Mouse (Mus musculus): ENCODE results near the gene Arhgap15. TPM values are rescaled to one million over a fixed set of nuclear protein-coding genes. Genes with fewer than 3 reads are reported as not detected.

Arhgap15 gene
- polyA plus RNA-seq, 1 experiment: 1.7 TPM

DNA sequence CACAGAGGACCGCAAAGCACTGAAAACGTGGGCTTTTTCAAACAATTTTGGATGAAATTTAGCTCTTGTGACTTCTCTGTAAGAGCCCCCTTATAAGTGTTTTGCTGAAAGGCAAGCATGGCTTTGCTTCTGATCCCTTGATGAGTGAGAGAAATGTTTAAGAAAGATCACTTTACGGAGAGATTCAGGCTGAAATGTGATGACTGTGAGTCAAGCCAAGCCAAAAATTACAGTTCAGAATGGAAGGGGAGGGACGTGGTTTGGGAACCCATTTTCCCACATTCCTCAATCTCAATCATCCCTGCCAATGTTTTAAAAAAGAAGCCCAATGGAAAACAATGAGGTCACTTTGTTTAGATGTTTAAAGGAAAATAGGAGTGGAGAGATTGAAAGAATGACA lies 411.7 kb downstream of the Arhgap15 start:
- WGBS: 59% methylated on average over 4 of the region's 4 CpGs
- no peak for TF ChIP-seq CTCF (conservative IDR thresholded peaks at IDR 0.05; ENCODE audit: insufficient read depth, insufficient read length, low read depth, low read length)
- no peak for TF ChIP-seq POLR2A (IDR thresholded peaks at IDR 0.05; ENCODE audit: low read depth, low read length)
- H3K27me3 ChIP-seq (replicated peaks; ENCODE audit: control insufficient read depth, insufficient read depth, low read length): no peaks in the 10 kb centered on the region
- H3K27ac ChIP-seq (ENCODE audit: insufficient read depth, low read depth, low read length): no peak overlapping the region
- no peaks in the 10 kb centered on the region for H3K4me1 ChIP-seq (ENCODE audit: control insufficient read depth, insufficient read depth, low read length)
- no peak overlapping the region for H3K4me3 ChIP-seq (ENCODE audit: insufficient read depth, low read depth, low read length)
- no peaks in the 10 kb centered on the region for H3K36me3 ChIP-seq (ENCODE audit: control insufficient read depth, insufficient read depth, low read length)
- no peak for DNase-seq

DNA sequence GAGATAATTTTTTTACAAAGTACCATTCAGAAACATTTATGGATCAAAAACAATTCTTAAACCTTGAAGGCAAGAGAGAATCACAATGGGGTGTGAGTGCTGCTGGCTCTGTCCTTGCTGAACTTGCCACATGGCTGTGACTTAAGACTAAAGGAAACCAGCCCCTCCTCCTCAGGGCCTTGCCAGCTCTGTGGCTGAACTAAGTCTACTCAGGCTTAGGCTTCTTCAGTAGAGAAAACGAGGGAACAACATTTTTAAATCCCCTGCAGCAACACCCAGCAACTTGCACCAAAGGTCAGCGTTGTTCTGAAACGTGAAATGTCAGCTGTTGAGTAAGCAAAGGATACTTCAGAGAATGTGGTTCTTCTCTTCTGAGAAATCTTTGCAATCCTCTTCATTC lies 417.2 kb downstream of the Arhgap15 start:
- 44% methylated on average over 3 of the region's 3 CpGs for whole genome bisulfite sequencing
- Histone ChIP-seq H3K4me3 (ENCODE audit: insufficient read depth, low read depth, low read length) (no peak overlapping the region), H3K36me3 (ENCODE audit: control insufficient read depth, insufficient read depth, low read length) (no peaks in the 10 kb centered on the region), H3K27ac (ENCODE audit: insufficient read depth, low read depth, low read length) (no peak overlapping the region), H3K4me1 (ENCODE audit: control insufficient read depth, insufficient read depth, low read length) (no peaks in the 10 kb centered on the region), H3K27me3 (replicated peaks; ENCODE audit: control insufficient read depth, insufficient read depth, low read length) (no peaks in the 10 kb centered on the region)
- no peak for DNase-seq
- TF ChIP-seq POLR2A (IDR thresholded peaks at IDR 0.05; ENCODE audit: low read depth, low read length): no peak
- no peak for TF ChIP-seq CTCF (conservative IDR thresholded peaks at IDR 0.05; ENCODE audit: insufficient read depth, insufficient read length, low read depth, low read length)

DNA sequence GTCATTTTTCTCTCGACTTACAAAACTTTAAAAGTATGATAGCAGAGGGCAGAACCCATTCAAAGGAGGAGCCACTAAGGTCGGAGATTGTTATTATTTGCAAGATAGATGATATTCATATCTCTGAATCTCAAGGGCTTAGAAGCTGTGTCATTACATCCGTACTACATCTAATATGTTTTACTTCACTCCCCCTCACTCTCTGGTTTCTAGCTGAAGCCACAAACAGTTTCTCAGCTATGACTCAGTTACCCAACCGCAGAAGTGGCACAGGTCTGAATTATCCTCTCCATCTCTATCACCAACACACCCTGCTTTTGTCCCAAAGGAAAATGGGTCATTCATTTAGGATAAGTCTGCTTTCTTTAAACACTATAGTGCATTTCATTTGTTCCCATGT lies 418.1 kb downstream of the Arhgap15 start:
- no peak overlapping the region for H3K4me3 ChIP-seq (ENCODE audit: insufficient read depth, low read depth, low read length)
- no peak overlapping the region for H3K27ac ChIP-seq (ENCODE audit: insufficient read depth, low read depth, low read length)
- no peak for DNase-seq
- whole genome bisulfite sequencing: 85% methylated on average over 4 of the region's 4 CpGs
- H3K4me1 ChIP-seq (ENCODE audit: control insufficient read depth, insufficient read depth, low read length): no peaks in the 10 kb centered on the region
- H3K27me3 ChIP-seq (replicated peaks; ENCODE audit: control insufficient read depth, insufficient read depth, low read length): no peaks in the 10 kb centered on the region
- no peaks in the 10 kb centered on the region for H3K36me3 ChIP-seq (ENCODE audit: control insufficient read depth, insufficient read depth, low read length)
- TF ChIP-seq CTCF (conservative IDR thresholded peaks at IDR 0.05; ENCODE audit: insufficient read depth, insufficient read length, low read depth, low read length) (no peak), POLR2A (IDR thresholded peaks at IDR 0.05; ENCODE audit: low read depth, low read length) (no peak)

DNA sequence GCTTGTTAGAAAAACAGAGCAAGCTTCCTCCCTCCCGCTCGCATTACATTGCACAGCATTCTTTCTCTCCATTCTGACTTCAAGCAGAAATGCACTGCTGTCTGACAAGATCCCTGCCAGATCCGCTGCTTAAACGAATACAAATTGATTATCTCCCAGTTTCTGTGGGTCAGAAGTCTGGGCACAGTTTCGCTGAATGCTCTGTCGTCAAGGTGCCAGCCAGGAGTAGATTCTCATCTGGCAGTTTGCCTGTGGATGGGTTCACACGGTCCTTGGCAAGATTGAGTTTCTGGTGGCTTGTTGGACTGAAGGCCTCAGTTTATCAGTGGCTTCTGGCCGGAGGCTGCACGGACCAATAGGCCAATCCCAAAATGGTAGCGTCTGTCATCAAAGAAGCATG lies 435.9 kb downstream of the Arhgap15 start:
- Histone ChIP-seq H3K36me3 (ENCODE audit: control insufficient read depth, insufficient read depth, low read length) (no peaks in the 10 kb centered on the region), H3K4me3 (ENCODE audit: insufficient read depth, low read depth, low read length) (no peak overlapping the region), H3K4me1 (ENCODE audit: control insufficient read depth, insufficient read depth, low read length) (no peaks in the 10 kb centered on the region), H3K27me3 (replicated peaks; ENCODE audit: control insufficient read depth, insufficient read depth, low read length) (no peaks in the 10 kb centered on the region), H3K27ac (ENCODE audit: insufficient read depth, low read depth, low read length) (no peak overlapping the region)
- 75% methylated on average over 10 of the region's 10 CpGs for WGBS
- TF ChIP-seq CTCF (conservative IDR thresholded peaks at IDR 0.05; ENCODE audit: insufficient read depth, insufficient read length, low read depth, low read length) (no peak), POLR2A (IDR thresholded peaks at IDR 0.05; ENCODE audit: low read depth, low read length) (no peak)
- DNase-seq: no peak

DNA sequence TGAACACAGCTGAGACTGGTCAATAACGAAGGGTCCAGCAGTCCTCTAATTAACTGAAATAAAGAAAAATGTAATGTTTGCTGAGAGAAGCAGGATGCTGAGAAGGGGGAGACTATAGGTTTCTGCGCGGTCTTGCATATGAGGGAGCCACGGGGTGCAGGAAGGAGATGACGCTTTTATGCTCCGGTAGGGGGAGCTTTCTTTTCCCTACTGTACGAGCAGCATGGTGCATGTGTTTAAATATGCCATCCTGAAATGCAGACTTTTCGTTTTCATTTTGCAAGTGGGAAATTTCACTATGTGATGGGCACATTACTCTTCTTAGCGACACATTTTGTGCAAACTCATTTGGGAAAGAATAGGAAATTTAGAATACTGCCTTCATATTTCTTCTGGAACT lies 442.1 kb downstream of the Arhgap15 start:
- Histone ChIP-seq H3K4me3 (ENCODE audit: insufficient read depth, low read depth, low read length) (no peak overlapping the region), H3K27ac (ENCODE audit: insufficient read depth, low read depth, low read length) (no peak overlapping the region), H3K36me3 (ENCODE audit: control insufficient read depth, insufficient read depth, low read length) (no peaks in the 10 kb centered on the region), H3K27me3 (replicated peaks; ENCODE audit: control insufficient read depth, insufficient read depth, low read length) (no peaks in the 10 kb centered on the region), H3K4me1 (ENCODE audit: control insufficient read depth, insufficient read depth, low read length) (no peaks in the 10 kb centered on the region)
- TF ChIP-seq CTCF (conservative IDR thresholded peaks at IDR 0.05; ENCODE audit: insufficient read depth, insufficient read length, low read depth, low read length): no peak
- TF ChIP-seq POLR2A (IDR thresholded peaks at IDR 0.05; ENCODE audit: low read depth, low read length): no peak
- no peak for DNase-seq
- WGBS: 85% methylated on average over 9 of the region's 9 CpGs

DNA sequence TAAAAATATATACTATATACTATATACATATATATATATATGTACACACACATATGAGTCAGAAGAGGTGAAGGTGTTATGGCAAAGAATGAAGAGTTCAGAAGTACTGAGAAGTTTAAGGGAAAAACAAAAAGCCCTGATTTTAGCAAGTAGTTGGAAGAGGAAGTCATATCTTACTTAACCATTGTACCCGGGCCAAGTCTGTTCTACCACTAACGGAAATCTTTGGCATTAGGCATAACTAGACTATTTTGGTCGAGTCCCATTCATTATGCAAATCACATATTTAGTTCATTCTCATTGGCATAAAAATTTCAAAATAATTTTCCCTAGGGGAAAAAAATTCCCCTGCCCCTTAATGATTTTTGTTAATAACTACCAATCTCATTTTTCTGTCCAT lies 443.4 kb downstream of the Arhgap15 start:
- no peaks in the 10 kb centered on the region for H3K4me1 ChIP-seq (ENCODE audit: control insufficient read depth, insufficient read depth, low read length)
- peak; percentile 10 for DNase-seq
- H3K27me3 ChIP-seq (replicated peaks; ENCODE audit: control insufficient read depth, insufficient read depth, low read length): no peaks in the 10 kb centered on the region
- H3K27ac ChIP-seq (ENCODE audit: insufficient read depth, low read depth, low read length): no peak overlapping the region
- no peak for TF ChIP-seq CTCF (conservative IDR thresholded peaks at IDR 0.05; ENCODE audit: insufficient read depth, insufficient read length, low read depth, low read length)
- TF ChIP-seq POLR2A (IDR thresholded peaks at IDR 0.05; ENCODE audit: low read depth, low read length): no peak
- WGBS: 51% methylated on average over 3 of the region's 3 CpGs
- H3K4me3 ChIP-seq (ENCODE audit: insufficient read depth, low read depth, low read length): no peak overlapping the region
- H3K36me3 ChIP-seq (ENCODE audit: control insufficient read depth, insufficient read depth, low read length): no peaks in the 10 kb centered on the region

DNA sequence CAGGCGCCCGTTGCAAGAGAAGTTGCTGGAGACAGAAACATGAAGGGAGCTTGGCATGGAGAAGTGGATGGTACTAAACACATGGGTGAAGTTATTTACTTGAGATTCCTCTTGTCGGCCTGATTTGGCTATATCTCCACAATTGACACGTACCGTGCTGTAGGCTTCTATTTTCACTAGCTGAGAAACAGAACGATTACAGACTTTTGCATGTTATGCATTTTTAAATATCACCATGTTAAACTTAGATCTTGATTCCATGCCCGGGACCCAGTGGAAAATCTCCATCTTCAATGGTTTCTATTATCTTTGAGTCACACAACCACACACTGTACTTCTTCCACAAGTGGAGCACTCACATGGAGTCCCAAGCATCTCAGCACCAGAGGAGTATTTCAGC lies 466.9 kb downstream of the Arhgap15 start:
- no peaks in the 10 kb centered on the region for H3K36me3 ChIP-seq (ENCODE audit: control insufficient read depth, insufficient read depth, low read length)
- no peak for DNase-seq
- 96% methylated on average over 7 of the region's 7 CpGs for WGBS
- H3K27ac ChIP-seq (ENCODE audit: insufficient read depth, low read depth, low read length): no peak overlapping the region
- no peaks in the 10 kb centered on the region for H3K27me3 ChIP-seq (replicated peaks; ENCODE audit: control insufficient read depth, insufficient read depth, low read length)
- no peak overlapping the region for H3K4me3 ChIP-seq (ENCODE audit: insufficient read depth, low read depth, low read length)
- no peaks in the 10 kb centered on the region for H3K4me1 ChIP-seq (ENCODE audit: control insufficient read depth, insufficient read depth, low read length)
- TF ChIP-seq CTCF (conservative IDR thresholded peaks at IDR 0.05; ENCODE audit: insufficient read depth, insufficient read length, low read depth, low read length) (no peak), POLR2A (IDR thresholded peaks at IDR 0.05; ENCODE audit: low read depth, low read length) (no peak)

DNA sequence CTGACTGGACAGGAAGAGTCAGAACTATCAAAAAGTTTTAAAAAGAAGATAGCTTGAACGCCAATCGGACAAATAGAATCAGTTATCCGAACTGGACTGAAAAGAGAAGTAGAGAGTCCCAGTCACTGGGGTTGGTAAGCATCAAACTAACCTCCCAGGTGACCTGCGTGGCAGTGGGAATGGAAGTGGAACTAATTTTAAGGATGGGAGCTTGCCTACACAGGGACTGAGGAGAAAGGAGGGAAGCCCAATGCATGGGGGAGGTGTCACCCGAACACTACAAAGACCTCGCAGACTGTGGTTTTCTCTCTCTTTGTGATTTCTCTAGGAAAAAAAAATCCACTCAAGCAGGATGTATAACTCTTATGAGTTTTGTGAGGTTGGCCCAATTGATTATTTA lies 469.2 kb downstream of the Arhgap15 start:
- 83% methylated on average over 6 of the region's 6 CpGs for WGBS
- Histone ChIP-seq H3K4me3 (ENCODE audit: insufficient read depth, low read depth, low read length) (no peak overlapping the region), H3K4me1 (ENCODE audit: control insufficient read depth, insufficient read depth, low read length) (peaks cover 9% of the 10 kb centered on the region; the same call in 1 of the 2 replicates), H3K27ac (ENCODE audit: insufficient read depth, low read depth, low read length) (no peak overlapping the region), H3K27me3 (replicated peaks; ENCODE audit: control insufficient read depth, insufficient read depth, low read length) (no peaks in the 10 kb centered on the region), H3K36me3 (ENCODE audit: control insufficient read depth, insufficient read depth, low read length) (no peaks in the 10 kb centered on the region)
- TF ChIP-seq POLR2A (IDR thresholded peaks at IDR 0.05; ENCODE audit: low read depth, low read length): no peak
- TF ChIP-seq CTCF (conservative IDR thresholded peaks at IDR 0.05; ENCODE audit: insufficient read depth, insufficient read length, low read depth, low read length): no peak
- no peak for DNase-seq

Measured in kidney, adult 2 months (tissue).